Mouse (Mus musculus) urinary bladder, postnatal 4 days (tissue): ENCODE results near the gene Cfap100.

ENCODE experiments used
- DNase-seq, 2 experiments: peaks; one replicate each; pipeline ENCODE4 v3.0.0; 2021 to 2022; ENCODE audit warnings: low spot score in 2 of 2

The Cfap100 gene

GRCm38 (mm10) chr6:90457421-90457820 lies 28.8 kb upstream of the Cfap100 start:
- no peak for DNase-seq

GRCm38 (mm10) chr6:90453751-90454150 lies 25.2 kb upstream of the Cfap100 start:
- DNase-seq: no peak

GRCm38 (mm10) chr6:90452603-90453002 lies 24.0 kb upstream of the Cfap100 start:
- no peak for DNase-seq

GRCm38 (mm10) chr6:90451512-90451911 lies 22.9 kb upstream of the Cfap100 start:
- no peak for DNase-seq

- no peak for DNase-seq
Measured at GRCm38 (mm10) chr6:90450697-90451096, 22.1 kb upstream of the Cfap100 start.

- peak; percentile 72 to 90 for DNase-seq
Measured at GRCm38 (mm10) chr6:90450179-90450578, 21.6 kb upstream of the Cfap100 start.

- no peak for DNase-seq
Measured at GRCm38 (mm10) chr6:90446883-90447282, 18.3 kb upstream of the Cfap100 start.

- no peak for DNase-seq
Measured at GRCm38 (mm10) chr6:90437041-90437440, 8.4 kb upstream of the Cfap100 start.

GRCm38 (mm10) chr6:90436192-90436907 lies 7.8 kb upstream of the Cfap100 start:
- no peak for DNase-seq

GRCm38 (mm10) chr6:90435195-90435618 lies 6.6 kb upstream of the Cfap100 start:
- DNase-seq: peak; percentile 64 to 83

GRCm38 (mm10) chr6:90434687-90435086 lies 6.1 kb upstream of the Cfap100 start:
- no peak for DNase-seq

GRCm38 (mm10) chr6:90431487-90431886 lies 2.9 kb upstream of the Cfap100 start:
- no peak for DNase-seq

GRCm38 (mm10) chr6:90429911-90430310 lies 1.3 kb upstream of the Cfap100 start:
- DNase-seq: no peak

GRCm38 (mm10) chr6:90426003-90426402 lies 2.6 kb downstream of the Cfap100 start:
- DNase-seq: no peak

GRCm38 (mm10) chr6:90425361-90425760 lies 3.2 kb downstream of the Cfap100 start:
- DNase-seq: no peak

- DNase-seq: peak; percentile 62 to 71
Measured at GRCm38 (mm10) chr6:90422565-90422964, 6.0 kb downstream of the Cfap100 start.

GRCm38 (mm10) chr6:90411926-90412325 lies 16.7 kb downstream of the Cfap100 start:
- no peak for DNase-seq

GRCm38 (mm10) chr6:90410972-90411371 lies 17.6 kb downstream of the Cfap100 start:
- no peak for DNase-seq

- DNase-seq: no peak
Measured at GRCm38 (mm10) chr6:90408632-90409031, 20.0 kb downstream of the Cfap100 start.

- DNase-seq: no peak
Measured at GRCm38 (mm10) chr6:90397291-90397690, 31.3 kb downstream of the Cfap100 start.

GRCm38 (mm10) chr6:90395751-90396150 lies 32.8 kb downstream of the Cfap100 start:
- no peak for DNase-seq

- no peak for DNase-seq
Measured at GRCm38 (mm10) chr6:90393948-90394347, 34.6 kb downstream of the Cfap100 start.

- no peak for DNase-seq
Measured at GRCm38 (mm10) chr6:90390629-90391028, 38.0 kb downstream of the Cfap100 start.

GRCm38 (mm10) chr6:90381465-90381864 lies 47.1 kb downstream of the Cfap100 start:
- no peak for DNase-seq
